Mouse (Mus musculus) CH12.LX (cell line): Measurements from ENCODE around the gene Gsg1l.

Experiments
- POLR2A ChIP-seq: IDR thresholded peaks from 2 replicates; pipeline ENCODE4 v1.6.1; 2011; ENCODE audit warnings: low read depth, mild to moderate bottlenecking, improper control_type of control experiment, low read length
- RCOR1 ChIP-seq: conservative IDR thresholded peaks from 2 replicates; pipeline ENCODE4 v1.6.1; 2012; ENCODE audit warnings: low read depth, mild to moderate bottlenecking, inconsistent platforms, low read length, improper control_type of control experiment

DNA sequence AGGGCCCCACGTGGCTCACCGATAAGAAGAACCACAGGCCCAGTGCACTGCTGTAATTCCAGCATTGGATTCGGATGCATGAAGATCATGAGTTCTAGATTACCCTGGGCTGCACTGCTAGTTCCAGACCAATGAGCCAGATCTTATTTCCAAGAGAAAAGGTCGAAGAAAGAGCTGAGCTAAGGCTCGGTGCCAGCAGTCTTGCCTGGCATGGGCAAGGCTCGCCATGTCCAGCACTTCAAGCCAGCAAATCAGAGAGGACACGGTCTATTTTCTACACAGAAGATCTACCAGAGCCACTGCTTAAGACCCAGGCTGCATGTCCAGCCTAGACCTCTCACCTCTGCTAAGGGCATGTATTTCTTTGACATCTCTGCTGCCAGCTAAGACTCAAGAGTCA, 92.2 kb downstream of the Gsg1l start:
- TF ChIP-seq POLR2A, result no peak
- no peak for TF ChIP-seq RCOR1
